Mouse (Mus musculus): ENCODE measurements around the gene Coro2b. TPM values are rescaled to one million over a fixed set of nuclear protein-coding genes. Genes with fewer than 3 reads are reported as not detected.

The Coro2b gene
- total RNA-seq, 1 experiment: 4.8 TPM

- no peaks in the 10 kb centered on the region for H3K9me3 ChIP-seq (ENCODE audit: control insufficient read depth, insufficient read depth, low read depth, low read length)
- H3K4me1 ChIP-seq (ENCODE audit: control insufficient read depth in 2 of 2, insufficient read depth in 2 of 2, low read length in 2 of 2, poor library complexity in 1 of 2): no peaks in the 10 kb centered on the region
- no peaks in the 10 kb centered on the region for H3K36me3 ChIP-seq (ENCODE audit: control insufficient read depth, insufficient read depth, low read length, poor library complexity, severe bottlenecking)
- H3K4me3 ChIP-seq (ENCODE audit: insufficient read depth in 1 of 2, low read depth in 1 of 2, low read length in 2 of 2, poor library complexity in 1 of 2, severe bottlenecking in 1 of 2): no peak overlapping the region
- in situ Hi-C loops (cut with MboI; ENCODE audit: low sequenced_read_pairs in 2 of 2, unreplicated experiment in 2 of 2): loop anchor here in 1 of 2 experiments (10.0 kb wide), 1 partner anchor 272 kb away; the partner anchor contains the start of gene Spesp1
- H3K27ac ChIP-seq (ENCODE audit: insufficient read depth, low read depth, low read length, poor library complexity, severe bottlenecking): no peak overlapping the region
- DNase-seq (ENCODE audit: low read depth, low spot score): no peak
- TF ChIP-seq HCFC1 (IDR thresholded peaks at IDR 0.05; ENCODE audit: borderline replicate concordance, insufficient read depth, low read length): no peak
- no peak for TF ChIP-seq ZC3H11A (IDR thresholded peaks at IDR 0.05; ENCODE audit: borderline replicate concordance, low read depth, low read length)
- no peak for TF ChIP-seq MAFK (IDR thresholded peaks at IDR 0.05; ENCODE audit: insufficient read depth, low read depth, low read length)
- TF ChIP-seq ZNF384 (IDR thresholded peaks at IDR 0.05; ENCODE audit: low read depth, low read length): no peak
- TF ChIP-seq CHD2 (IDR thresholded peaks at IDR 0.05; ENCODE audit: low read depth, low read length): no peak
- H3K9ac ChIP-seq (ENCODE audit: insufficient read depth, low read depth, low read length, poor library complexity, severe bottlenecking): no peak overlapping the region
Observed at GRCm38 (mm10) chr9:62556748-62557147, 19.9 kb upstream of the Coro2b start.

DNA sequence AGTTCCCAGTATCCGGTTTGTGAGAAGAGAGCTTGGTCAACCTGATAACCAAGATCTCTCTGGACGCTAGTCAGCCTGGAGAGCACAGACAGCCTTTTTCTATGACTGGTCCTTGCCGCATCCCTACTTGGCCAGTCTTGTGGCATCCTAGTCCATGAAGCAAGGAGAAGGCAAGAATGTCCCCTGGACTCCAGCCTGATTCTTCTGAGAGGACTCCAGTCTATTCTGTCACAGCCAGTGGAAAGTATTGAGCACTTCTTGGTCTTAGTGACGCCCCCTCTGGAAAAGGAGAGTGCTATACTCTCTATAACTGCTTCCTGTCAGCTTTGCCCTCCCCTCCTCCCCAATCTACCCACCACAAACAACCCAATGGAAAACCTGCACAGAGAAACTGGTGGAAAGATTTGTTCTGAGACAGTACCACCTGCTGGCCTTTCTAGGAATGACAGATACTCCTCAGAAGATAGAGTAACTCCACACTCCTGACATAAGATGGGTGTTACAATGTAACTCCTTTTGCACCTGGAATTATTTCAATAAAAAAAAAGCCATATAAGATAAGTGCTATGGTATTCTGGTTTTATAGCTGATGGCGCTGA lies 18.5 kb upstream of the Coro2b start:
- TF ChIP-seq CHD2 (IDR thresholded peaks at IDR 0.05; ENCODE audit: low read depth, low read length): no peak
- TF ChIP-seq HCFC1 (IDR thresholded peaks at IDR 0.05; ENCODE audit: borderline replicate concordance, insufficient read depth, low read length): no peak
- TF ChIP-seq ZC3H11A (IDR thresholded peaks at IDR 0.05; ENCODE audit: borderline replicate concordance, low read depth, low read length): peak; percentile 64
- H3K27ac ChIP-seq (ENCODE audit: insufficient read depth, low read depth, low read length, poor library complexity, severe bottlenecking): no peak overlapping the region
- H3K4me1 ChIP-seq (ENCODE audit: control insufficient read depth in 2 of 2, insufficient read depth in 2 of 2, low read length in 2 of 2, poor library complexity in 1 of 2): no peaks in the 10 kb centered on the region
- H3K4me3 ChIP-seq (ENCODE audit: insufficient read depth in 1 of 2, low read depth in 1 of 2, low read length in 2 of 2, poor library complexity in 1 of 2, severe bottlenecking in 1 of 2): no peak overlapping the region
- no peaks in the 10 kb centered on the region for H3K36me3 ChIP-seq (ENCODE audit: control insufficient read depth, insufficient read depth, low read length, poor library complexity, severe bottlenecking)
- in situ Hi-C loops (cut with MboI; ENCODE audit: low sequenced_read_pairs in 2 of 2, unreplicated experiment in 2 of 2): loop anchor here in 1 of 2 experiments (10.0 kb wide), 1 partner anchor 271 kb away; the partner anchor contains the start of gene Spesp1
- H3K9ac ChIP-seq (ENCODE audit: insufficient read depth, low read depth, low read length, poor library complexity, severe bottlenecking): no peak overlapping the region
- no peaks in the 10 kb centered on the region for H3K9me3 ChIP-seq (ENCODE audit: control insufficient read depth, insufficient read depth, low read depth, low read length)
- DNase-seq (ENCODE audit: low read depth, low spot score): peak; percentile 56

- no peak for TF ChIP-seq CHD2 (IDR thresholded peaks at IDR 0.05; ENCODE audit: low read depth, low read length)
- no peak for TF ChIP-seq ZC3H11A (IDR thresholded peaks at IDR 0.05; ENCODE audit: borderline replicate concordance, low read depth, low read length)
- no peak for TF ChIP-seq ZNF384 (IDR thresholded peaks at IDR 0.05; ENCODE audit: low read depth, low read length)
- no peak for TF ChIP-seq HCFC1 (IDR thresholded peaks at IDR 0.05; ENCODE audit: borderline replicate concordance, insufficient read depth, low read length)
- TF ChIP-seq MAFK (IDR thresholded peaks at IDR 0.05; ENCODE audit: insufficient read depth, low read depth, low read length): no peak
- H3K9ac ChIP-seq (ENCODE audit: insufficient read depth, low read depth, low read length, poor library complexity, severe bottlenecking): no peak overlapping the region
- H3K4me1 ChIP-seq (ENCODE audit: control insufficient read depth in 2 of 2, insufficient read depth in 2 of 2, low read length in 2 of 2, poor library complexity in 1 of 2): no peaks in the 10 kb centered on the region
- H3K27ac ChIP-seq (ENCODE audit: insufficient read depth, low read depth, low read length, poor library complexity, severe bottlenecking): no peak overlapping the region
- no peak overlapping the region for H3K4me3 ChIP-seq (ENCODE audit: insufficient read depth in 1 of 2, low read depth in 1 of 2, low read length in 2 of 2, poor library complexity in 1 of 2, severe bottlenecking in 1 of 2)
- H3K36me3 ChIP-seq (ENCODE audit: control insufficient read depth, insufficient read depth, low read length, poor library complexity, severe bottlenecking): no peaks in the 10 kb centered on the region
- in situ Hi-C loops (cut with MboI; ENCODE audit: low sequenced_read_pairs in 2 of 2, unreplicated experiment in 2 of 2): loop anchor here (5.0 to 10.0 kb wide), 3 partner anchors 82 to 270 kb away; partner anchors contain the start of gene Spesp1 (in 1 of the 2)
- no peak for DNase-seq (ENCODE audit: low read depth, low spot score)
- no peaks in the 10 kb centered on the region for H3K9me3 ChIP-seq (ENCODE audit: control insufficient read depth, insufficient read depth, low read depth, low read length)
Observed at GRCm38 (mm10) chr9:62554606-62555005, 17.8 kb upstream of the Coro2b start.

DNA sequence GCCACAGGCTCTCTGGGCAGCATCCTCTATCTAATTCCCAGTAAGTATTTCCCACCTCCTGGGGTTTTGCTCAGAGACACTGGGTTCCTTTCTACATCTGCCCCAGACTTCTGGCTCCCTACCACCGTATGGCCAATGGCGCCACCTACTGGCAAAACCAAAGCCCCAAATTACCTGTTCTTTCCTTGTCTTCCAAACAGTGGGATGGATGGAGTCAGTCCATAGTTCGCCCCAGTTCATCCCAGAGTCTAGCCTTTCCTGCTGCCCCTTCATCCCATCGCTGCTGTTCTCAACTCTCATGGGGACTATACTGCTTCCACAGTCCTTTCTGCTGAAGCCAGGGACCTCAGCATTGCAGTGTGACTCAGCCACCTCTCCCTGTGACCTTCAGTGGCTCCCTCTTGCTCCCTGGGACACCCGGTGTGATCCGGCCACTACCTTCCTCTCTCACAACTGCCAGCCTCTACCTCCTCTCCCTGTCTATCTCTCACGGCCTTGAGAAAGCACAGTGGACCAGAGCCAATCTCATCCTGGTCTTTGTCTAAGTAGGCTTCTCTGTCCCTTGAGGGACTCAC lies 16.6 kb upstream of the Coro2b start:
- no peaks in the 10 kb centered on the region for H3K4me1 ChIP-seq (ENCODE audit: control insufficient read depth in 2 of 2, insufficient read depth in 2 of 2, low read length in 2 of 2, poor library complexity in 1 of 2)
- peak; percentile 74 for DNase-seq (ENCODE audit: low read depth, low spot score)
- H3K9me3 ChIP-seq (ENCODE audit: control insufficient read depth, insufficient read depth, low read depth, low read length): no peaks in the 10 kb centered on the region
- no peak overlapping the region for H3K4me3 ChIP-seq (ENCODE audit: insufficient read depth in 1 of 2, low read depth in 1 of 2, low read length in 2 of 2, poor library complexity in 1 of 2, severe bottlenecking in 1 of 2)
- H3K36me3 ChIP-seq (ENCODE audit: control insufficient read depth, insufficient read depth, low read length, poor library complexity, severe bottlenecking): no peaks in the 10 kb centered on the region
- no peak overlapping the region for H3K9ac ChIP-seq (ENCODE audit: insufficient read depth, low read depth, low read length, poor library complexity, severe bottlenecking)
- no peak for TF ChIP-seq ZNF384 (IDR thresholded peaks at IDR 0.05; ENCODE audit: low read depth, low read length)
- TF ChIP-seq ZC3H11A (IDR thresholded peaks at IDR 0.05; ENCODE audit: borderline replicate concordance, low read depth, low read length): peak; percentile 81
- in situ Hi-C loops (cut with MboI; ENCODE audit: low sequenced_read_pairs in 2 of 2, unreplicated experiment in 2 of 2): loop anchor here (5.0 to 10.0 kb wide), 3 partner anchors 81 to 269 kb away; partner anchors contain the start of gene Spesp1 (in 1 of the 2)
- H3K27ac ChIP-seq (ENCODE audit: insufficient read depth, low read depth, low read length, poor library complexity, severe bottlenecking): no peak overlapping the region

Measured in ES-E14 (cell line).